Mouse (Mus musculus) cortical plate, adult 2 months (tissue): ENCODE measurements around the gene Olfr895. TPM values are rescaled to one million over a fixed set of nuclear protein-coding genes. Genes with fewer than 3 reads are reported as not detected.

Source experiments
- H3K27ac ChIP-seq: fragments of 200-500 bp; 2 replicates; pipeline ENCODE4 v1.5.1; 2012; ENCODE audit warnings: low read length, control low read depth, inconsistent platforms; ENCODE audit not compliant: insufficient read depth
- H3K4me1 ChIP-seq: fragments of 200-500 bp; 2 replicates; pipeline ENCODE4 v1.6.1; 2011; ENCODE audit warnings: low read length; ENCODE audit not compliant: control insufficient read depth, insufficient read depth
- H3K4me3 ChIP-seq: fragments of 200-500 bp; 2 replicates; pipeline ENCODE4 v1.5.1; 2011; ENCODE audit warnings: mild to moderate bottlenecking, low read length, control low read depth; ENCODE audit not compliant: insufficient read depth
- CTCF ChIP-seq: fragments of 200-500 bp; IDR thresholded peaks from 2 replicates; pipeline ENCODE4 v1.5.1; 2011; ENCODE audit warnings: mild to moderate bottlenecking, control low read depth, low read length; ENCODE audit not compliant: insufficient read depth; ENCODE audit errors: extremely low read depth
- POLR2A ChIP-seq: fragments of 200-500 bp; IDR thresholded peaks from 2 replicates; pipeline ENCODE4 v1.6.1; 2011; ENCODE audit warnings: mild to moderate bottlenecking, low read length, control low read depth; ENCODE audit not compliant: insufficient read depth; ENCODE audit errors: extremely low read depth
- polyA plus RNA-seq: library from polyadenylated mRNA; depleted of rRNA; stranded (reverse); fragments of >200 nt; gene quantifications from 2 replicates; pipeline ENCODE4 v1.2.3, GENCODE M21; 2012; rRNA removed

Olfr895 gene
- polyA plus RNA-seq: not detected in 2 replicates

DNA sequence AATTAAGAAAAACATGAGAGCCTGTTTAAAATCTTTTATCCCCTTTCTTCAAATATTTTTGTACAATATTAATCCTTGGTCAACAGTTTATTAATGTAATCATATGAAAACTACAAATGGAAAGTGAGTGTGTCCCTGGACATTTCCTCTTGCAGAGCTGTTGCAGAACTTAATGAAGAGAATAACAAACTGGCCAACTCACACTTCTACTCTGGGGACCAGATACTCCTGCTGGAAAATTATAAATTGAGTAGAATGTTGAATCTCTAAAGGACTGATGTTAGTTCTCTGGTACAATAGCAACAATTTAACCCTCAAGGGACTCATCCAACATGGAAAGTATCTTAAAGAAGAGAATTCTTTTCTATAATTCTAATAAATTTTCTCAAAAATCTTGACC is at the start of gene Olfr895:
Olfr895 (plus strand) TSS at position 301 of the 400 bp plus-strand sequence.
- H3K27ac ChIP-seq: no peak within 1 kb of the TSS
- H3K4me1 ChIP-seq: no peaks in the 10 kb centered on the region
- H3K4me3 ChIP-seq: no peak within 1 kb of the TSS
- TF ChIP-seq CTCF (no peak), POLR2A (no peak)

DNA sequence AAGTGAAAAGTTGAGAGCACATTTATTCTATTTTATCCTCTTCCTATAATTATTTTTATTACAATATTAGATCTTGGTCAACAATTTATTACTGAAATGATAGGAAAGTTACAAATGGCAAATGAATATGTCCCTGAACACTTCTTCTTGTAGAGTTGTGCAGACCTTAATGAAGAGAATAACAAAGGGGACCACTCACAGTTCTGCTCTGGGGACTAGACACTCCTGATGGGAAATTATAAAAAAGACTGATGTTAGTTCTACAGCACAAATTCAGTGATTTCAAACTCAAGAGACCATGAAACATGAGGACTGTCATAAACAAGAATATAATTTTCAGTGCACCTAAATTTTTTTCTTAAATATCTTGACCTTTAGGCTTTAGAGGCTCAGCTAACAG is 15.2 kb upstream of the Olfr895 start, which contains the start of gene Olfr143:
Olfr143 (plus strand) TSS at position 301 of the 400 bp plus-strand sequence.
- TF ChIP-seq POLR2A (no peak), CTCF (no peak)
- Histone ChIP-seq H3K4me1 (no peaks in the 10 kb centered on the region), H3K4me3 (no peak within 1 kb of the TSS), H3K27ac (no peak within 1 kb of the TSS)

DNA sequence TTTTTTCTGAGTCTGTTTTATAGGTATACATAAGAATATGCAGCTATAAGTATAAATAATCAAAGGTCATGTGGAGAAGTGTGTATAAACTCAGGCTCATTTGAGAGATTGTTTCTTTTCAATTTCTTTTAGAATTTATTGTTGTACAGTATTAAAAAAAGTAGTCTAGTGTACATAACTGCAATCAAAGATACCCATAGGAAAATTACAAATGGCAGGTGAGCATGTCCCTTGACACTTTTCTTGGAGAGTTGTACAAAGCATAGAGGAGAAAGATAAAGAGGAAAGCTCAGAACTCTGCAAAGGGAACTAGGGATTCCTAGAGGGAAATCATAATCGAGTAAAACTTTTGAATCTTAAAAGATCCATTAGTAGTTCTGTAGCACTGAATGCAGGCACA is 23.2 kb downstream of the Olfr895 start, which contains the start of gene Olfr896-ps1:
Olfr896-ps1 (plus strand) TSS at position 301 of the 400 bp plus-strand sequence.
- Histone ChIP-seq H3K27ac (no peak within 1 kb of the TSS), H3K4me3 (no peak within 1 kb of the TSS), H3K4me1 (no peaks in the 10 kb centered on the region)
- TF ChIP-seq POLR2A (no peak), CTCF (no peak)

Other genes with a start within 250 kb of the Olfr895 start
- gene Olfr883, start 242.0 kb upstream of the Olfr895 start, polyA plus RNA-seq: not detected in 2 replicates
- gene Olfr884, start 221.3 kb upstream of the Olfr895 start, polyA plus RNA-seq: not detected in 2 replicates
- not detected in 2 replicates for gene Olfr885, start 206.5 kb upstream of the Olfr895 start, polyA plus RNA-seq
- gene Olfr887, start 183.8 kb upstream of the Olfr895 start, polyA plus RNA-seq: not detected in 2 replicates
- gene Olfr888, start 159.7 kb upstream of the Olfr895 start, polyA plus RNA-seq: not detected in 2 replicates
- gene Olfr889, start 152.7 kb upstream of the Olfr895 start, polyA plus RNA-seq: not detected in 2 replicates
- not detected in 2 replicates for gene Olfr890, start 125.3 kb upstream of the Olfr895 start, polyA plus RNA-seq
- not detected in 2 replicates for gene Olfr891, start 87.0 kb upstream of the Olfr895 start, polyA plus RNA-seq
- gene Olfr893, start 59.5 kb upstream of the Olfr895 start, polyA plus RNA-seq: not detected in 2 replicates
- gene Olfr894, start 49.8 kb upstream of the Olfr895 start, polyA plus RNA-seq: not detected in 2 replicates
- not detected in 2 replicates for gene Olfr143, start 15.1 kb upstream of the Olfr895 start, polyA plus RNA-seq
- gene Olfr896-ps1, start 23.3 kb downstream of the Olfr895 start, polyA plus RNA-seq: not detected in 2 replicates
- gene Olfr25, start 61.2 kb downstream of the Olfr895 start, polyA plus RNA-seq: not detected in 2 replicates
- gene Olfr898, start 80.6 kb downstream of the Olfr895 start, polyA plus RNA-seq: not detected in 2 replicates
- not detected in 2 replicates for gene Olfr250, start 99.0 kb downstream of the Olfr895 start, polyA plus RNA-seq
- gene Olfr251, start 109.2 kb downstream of the Olfr895 start, polyA plus RNA-seq: not detected in 2 replicates
- not detected in 2 replicates for gene Olfr147, start 133.8 kb downstream of the Olfr895 start, polyA plus RNA-seq
- not detected in 2 replicates for gene Olfr901, start 161.6 kb downstream of the Olfr895 start, polyA plus RNA-seq
- not detected in 2 replicates for gene Olfr902, start 179.8 kb downstream of the Olfr895 start, polyA plus RNA-seq
- not detected in 2 replicates for gene Olfr904, start 195.3 kb downstream of the Olfr895 start, polyA plus RNA-seq
- not detected in 2 replicates for gene Olfr905, start 203.3 kb downstream of the Olfr895 start, polyA plus RNA-seq
- not detected in 2 replicates for gene Olfr906, start 219.2 kb downstream of the Olfr895 start, polyA plus RNA-seq
- gene Olfr907, start 227.9 kb downstream of the Olfr895 start, polyA plus RNA-seq: not detected in 2 replicates